Comparison of ENCODE assay signal across 9 mouse cellular contexts in genomic region chr10:81602741-81603151, GRCm38 (mm10). TPM values are rescaled to one million over a fixed set of nuclear protein-coding genes. Genes with fewer than 3 reads are reported as not detected.
DNase-seq lines count a peak whose midpoint lies in the region; ATAC-seq and TF ChIP-seq lines count a peak whose summit lies in the region.
"Had no signal": no experiment of that assay in that cellular context is flagged by ENCODE, and none has a peak within 500 bp of the region (broad histone marks: within the 10 kb centered on the region; RNA-seq: fewer than 3 reads in every experiment).

No protein-coding gene starts in this region.

- peaks cover 22% of the 10 kb centered on the region for H3K4me1 ChIP-seq in cerebellum, adult 2 months (ENCODE audit: control insufficient read depth, insufficient read depth, low read length)
- H3K4me1 ChIP-seq in midbrain, embryonic 14.5 days (ENCODE audit: control insufficient read depth, insufficient read depth, low read length) = peaks cover 28% of the 10 kb centered on the region
- peaks cover 53% of the 10 kb centered on the region for H3K4me1 ChIP-seq in midbrain, embryonic 15.5 days
- peaks cover 45% of the 10 kb centered on the region for H3K4me1 ChIP-seq in heart, embryonic 15.5 days (replicated peaks)

- WGBS in cerebellum, adult 2 months = 6% methylated on average over 4 of the region's 4 CpGs
- WGBS in midbrain, embryonic 14.5 days = 21% methylated on average over 4 of the region's 4 CpGs
- 15% methylated on average over 4 of the region's 4 CpGs for WGBS in midbrain, embryonic 15.5 days
- 29% methylated on average over 4 of the region's 4 CpGs for WGBS in heart, embryonic 15.5 days

- peak overlapping the region; percentile 54; the same call in 1 of the 2 replicates for H3K27ac ChIP-seq in cerebellum, adult 2 months (ENCODE audit: insufficient read depth, low read length)
- H3K27ac ChIP-seq in midbrain, embryonic 14.5 days (replicated peaks; ENCODE audit: low read depth, low read length) = 0 out of 2 replicates have a peak overlapping the region, but pooled peaks have one; percentile 6
- no peak overlapping the region for H3K27ac ChIP-seq in midbrain, embryonic 15.5 days
- H3K27ac ChIP-seq in heart, embryonic 15.5 days = peak overlapping the region; percentile 21; the same call in 1 of the 2 replicates
- H3K27ac ChIP-seq: limb, embryonic 13.5 days had no signal

- peak; percentile 69 to 70 for DNase-seq in cerebellum, adult 2 months
- DNase-seq in midbrain, embryonic 14.5 days = peak; percentile 83
- DNase-seq in left cerebral cortex, postnatal 36 days (ENCODE audit: low spot score in 2 of 2) = no peak
- no peak for DNase-seq in frontal cortex, postnatal 36 days (ENCODE audit: low spot score in 2 of 2)

- TF ChIP-seq CTCF in cerebellum, adult 2 months (IDR thresholded peaks at IDR 0.05; ENCODE audit: borderline replicate concordance, insufficient read depth, low read depth, low read length) = peak; percentile 58

- no peaks in the 10 kb centered on the region for H3K27me3 ChIP-seq in cerebellum, adult 2 months (ENCODE audit: control insufficient read depth, insufficient read depth, low read length)
- H3K27me3 ChIP-seq in midbrain, embryonic 14.5 days (ENCODE audit: control insufficient read depth, insufficient read depth, low read length) = peaks cover 6% of the 10 kb centered on the region; the same call in 1 of the 2 replicates
- H3K27me3 ChIP-seq in midbrain, embryonic 15.5 days (replicated peaks) = peaks cover 18% of the 10 kb centered on the region; the same call in 1 of the 2 replicates
- no peaks in the 10 kb centered on the region for H3K27me3 ChIP-seq in heart, embryonic 15.5 days
- H3K27me3 ChIP-seq: limb, embryonic 13.5 days had no signal

- no peaks in the 10 kb centered on the region for H3K9me3 ChIP-seq in midbrain, embryonic 14.5 days (ENCODE audit: control insufficient read depth, low read length)
- H3K9me3 ChIP-seq in midbrain, embryonic 15.5 days = no peaks in the 10 kb centered on the region
- no peaks in the 10 kb centered on the region for H3K9me3 ChIP-seq in heart, embryonic 15.5 days (replicated peaks)
- H3K9me3 ChIP-seq: limb, embryonic 13.5 days had no signal

- no peak overlapping the region for H3K4me2 ChIP-seq in midbrain, embryonic 14.5 days (ENCODE audit: low read length)
- no peak overlapping the region for H3K4me2 ChIP-seq in midbrain, embryonic 15.5 days
- no peak overlapping the region for H3K4me2 ChIP-seq in heart, embryonic 15.5 days
- H3K4me2 ChIP-seq: limb, embryonic 13.5 days had no signal

- intact Hi-C loops in left cerebral cortex, postnatal 36 days (cut with DNase I) = loop anchor here (5.0 kb wide), 1 partner anchor 100 kb away; the partner anchor contains the start of gene S1pr4

- no peak for TF ChIP-seq POLR2A in cerebellum, adult 2 months (IDR thresholded peaks at IDR 0.05; ENCODE audit: borderline replicate concordance, insufficient read depth, low read length)

- no peak for ATAC-seq in cerebellum, adult (ENCODE audit: insufficient number of reproducible peaks, low FRiP score, low TSS enrichment)
- ATAC-seq in midbrain, embryonic 14.5 days (ENCODE audit: low FRiP score, low TSS enrichment) = no peak
- ATAC-seq in midbrain, embryonic 15.5 days (replicated peaks) = no peak
- ATAC-seq in heart, embryonic 15.5 days (replicated peaks; ENCODE audit: insufficient number of reproducible peaks, insufficient read depth, low FRiP score, low read depth) = no peak
- ATAC-seq in megakaryocyte, adult 5-6 weeks (ENCODE audit: poor library complexity, severe bottlenecking) = peak; percentile 31

- H3K4me3 ChIP-seq in cerebellum, adult 2 months (replicated peaks; ENCODE audit: insufficient read depth, low read depth, low read length) = no peak overlapping the region
- no peak overlapping the region for H3K4me3 ChIP-seq in midbrain, embryonic 14.5 days (replicated peaks; ENCODE audit: low read depth, low read length)
- no peak overlapping the region for H3K4me3 ChIP-seq in midbrain, embryonic 15.5 days
- no peak overlapping the region for H3K4me3 ChIP-seq in heart, embryonic 15.5 days
- H3K4me3 ChIP-seq: limb, embryonic 13.5 days had no signal

- H3K9ac ChIP-seq in midbrain, embryonic 14.5 days (replicated peaks; ENCODE audit: low read length) = no peak overlapping the region
- H3K9ac ChIP-seq in midbrain, embryonic 15.5 days = no peak overlapping the region
- no peak overlapping the region for H3K9ac ChIP-seq in heart, embryonic 15.5 days
- H3K9ac ChIP-seq: limb, embryonic 13.5 days had no signal

- no peaks in the 10 kb centered on the region for H3K36me3 ChIP-seq in midbrain, embryonic 14.5 days (ENCODE audit: control insufficient read depth, insufficient read depth, low read length)
- H3K36me3 ChIP-seq in midbrain, embryonic 15.5 days (replicated peaks) = no peaks in the 10 kb centered on the region
- H3K36me3 ChIP-seq in heart, embryonic 15.5 days = no peaks in the 10 kb centered on the region

RNA-seq across cellular contexts. Expression of gene Tle6, which starts 1.9 kb away (rescaled TPM):
- 8.7 and 9.6 TPM in 2 replicates for polyA plus RNA-seq in cerebellum, adult 2 months (2012; rRNA removed)
- polyA plus RNA-seq in midbrain, embryonic 14.5 days (2014; fragmentation: Nextera tagmentation; extraction: Ambion mirVana) = 3.2 and 3.5 TPM in 2 replicates
- 6.7 and 8.0 TPM in 2 replicates for polyA plus RNA-seq in midbrain, embryonic 15.5 days (2015; fragmentation: Nextera tagmentation; extraction: Ambion mirVana)
- 23.9 and 30.5 TPM in 2 replicates for polyA plus RNA-seq in heart, embryonic 15.5 days (2015; fragmentation: Nextera tagmentation; extraction: Ambion mirVana)
- 1.9 and 8.9 TPM in 2 replicates for total RNA-seq in megakaryocyte, adult 5-6 weeks (2015)
- total RNA-seq in megakaryocyte, adult 5-6 weeks (2017) = 6.5 and 11.4 TPM in 2 replicates
- 10 to 100 TPM in 1 of 2 experiments, 1 to 10 TPM in 1; 9.7 to 10.9 TPM for total RNA-seq in left cerebral cortex, postnatal 36 days (2021)

RNA-seq across cellular contexts. Expression of gene BC025920, which starts 3.3 kb away (rescaled TPM):
- polyA plus RNA-seq in cerebellum, adult 2 months (2012; rRNA removed) = 3.6 and 3.7 TPM in 2 replicates
- polyA plus RNA-seq in midbrain, embryonic 14.5 days (2014; fragmentation: Nextera tagmentation; extraction: Ambion mirVana) = 0.74 and 1.1 TPM in 2 replicates
- 1.8 and 2.0 TPM in 2 replicates for polyA plus RNA-seq in midbrain, embryonic 15.5 days (2015; fragmentation: Nextera tagmentation; extraction: Ambion mirVana)
- 0.48 and 0.72 TPM in 2 replicates for polyA plus RNA-seq in heart, embryonic 15.5 days (2015; fragmentation: Nextera tagmentation; extraction: Ambion mirVana)
- total RNA-seq in megakaryocyte, adult 5-6 weeks (2015) = 1.7 and 2.0 TPM in 2 replicates
- 2.3 and 2.4 TPM in 2 replicates for total RNA-seq in megakaryocyte, adult 5-6 weeks (2017)
- total RNA-seq in left cerebral cortex, postnatal 36 days (2021) = 1 to 10 TPM; 3.5 to 3.6 TPM

RNA-seq across cellular contexts. Expression of gene Sirt6, which starts 24.9 kb away (rescaled TPM):
- 35.4 and 38.5 TPM in 2 replicates for polyA plus RNA-seq in cerebellum, adult 2 months (2012; rRNA removed)
- 47.7 and 58.1 TPM in 2 replicates for polyA plus RNA-seq in midbrain, embryonic 14.5 days (2014; fragmentation: Nextera tagmentation; extraction: Ambion mirVana)
- polyA plus RNA-seq in midbrain, embryonic 15.5 days (2015; fragmentation: Nextera tagmentation; extraction: Ambion mirVana) = 60.1 and 60.4 TPM in 2 replicates
- 20.8 and 26.7 TPM in 2 replicates for polyA plus RNA-seq in heart, embryonic 15.5 days (2015; fragmentation: Nextera tagmentation; extraction: Ambion mirVana)
- 6.3 and 8.0 TPM in 2 replicates for total RNA-seq in megakaryocyte, adult 5-6 weeks (2015)
- total RNA-seq in megakaryocyte, adult 5-6 weeks (2017) = 2.5 and 6.4 TPM in 2 replicates
- 10 to 100 TPM; 22.7 to 29.4 TPM for total RNA-seq in left cerebral cortex, postnatal 36 days (2021)

RNA-seq across cellular contexts. Expression of gene Ankrd24, which starts 25.6 kb away (rescaled TPM):
- 121 and 130 TPM in 2 replicates for polyA plus RNA-seq in cerebellum, adult 2 months (2012; rRNA removed)
- 8.9 and 16.8 TPM in 2 replicates for polyA plus RNA-seq in midbrain, embryonic 14.5 days (2014; fragmentation: Nextera tagmentation; extraction: Ambion mirVana)
- 19.1 and 20.2 TPM in 2 replicates for polyA plus RNA-seq in midbrain, embryonic 15.5 days (2015; fragmentation: Nextera tagmentation; extraction: Ambion mirVana)
- polyA plus RNA-seq in heart, embryonic 15.5 days (2015; fragmentation: Nextera tagmentation; extraction: Ambion mirVana) = 12.3 and 13.7 TPM in 2 replicates
- total RNA-seq in megakaryocyte, adult 5-6 weeks (2015) = 1.0 and 1.1 TPM in 2 replicates
- 1.7 and 1.8 TPM in 2 replicates for total RNA-seq in megakaryocyte, adult 5-6 weeks (2017)
- total RNA-seq in left cerebral cortex, postnatal 36 days (2021) = 10 to 100 TPM; 37.8 to 46.7 TPM

RNA-seq across cellular contexts. Expression of gene Tle2, which starts 28.4 kb away (rescaled TPM):
- 282 and 321 TPM in 2 replicates for polyA plus RNA-seq in cerebellum, adult 2 months (2012; rRNA removed)
- 20.4 and 25.7 TPM in 2 replicates for polyA plus RNA-seq in midbrain, embryonic 14.5 days (2014; fragmentation: Nextera tagmentation; extraction: Ambion mirVana)
- polyA plus RNA-seq in midbrain, embryonic 15.5 days (2015; fragmentation: Nextera tagmentation; extraction: Ambion mirVana) = 57.4 and 58.8 TPM in 2 replicates
- 23.6 and 29.3 TPM in 2 replicates for polyA plus RNA-seq in heart, embryonic 15.5 days (2015; fragmentation: Nextera tagmentation; extraction: Ambion mirVana)
- total RNA-seq in megakaryocyte, adult 5-6 weeks (2015) = 1.1 and 3.3 TPM in 2 replicates
- 0.51 and 1.8 TPM in 2 replicates for total RNA-seq in megakaryocyte, adult 5-6 weeks (2017)
- total RNA-seq in left cerebral cortex, postnatal 36 days (2021) = 10 to 100 TPM; 23.7 to 37.6 TPM

Comparison
In these comparisons a context has a peak if more than half of its experiments do, and no peak if none do; other contexts are left out.
1. DNase-seq: peak in cerebellum, adult 2 months (2 of 2) and midbrain, embryonic 14.5 days (single experiment); none in left cerebral cortex, postnatal 36 days (0 of 2) and frontal cortex, postnatal 36 days (0 of 2).